Mouse (Mus musculus): Measurements from ENCODE around the gene Nox3. TPM values are rescaled to one million over a fixed set of nuclear protein-coding genes. Genes with fewer than 3 reads are reported as not detected.

Nox3 gene
- total RNA-seq, 2 experiments from 2014 or later = not detected

DNA sequence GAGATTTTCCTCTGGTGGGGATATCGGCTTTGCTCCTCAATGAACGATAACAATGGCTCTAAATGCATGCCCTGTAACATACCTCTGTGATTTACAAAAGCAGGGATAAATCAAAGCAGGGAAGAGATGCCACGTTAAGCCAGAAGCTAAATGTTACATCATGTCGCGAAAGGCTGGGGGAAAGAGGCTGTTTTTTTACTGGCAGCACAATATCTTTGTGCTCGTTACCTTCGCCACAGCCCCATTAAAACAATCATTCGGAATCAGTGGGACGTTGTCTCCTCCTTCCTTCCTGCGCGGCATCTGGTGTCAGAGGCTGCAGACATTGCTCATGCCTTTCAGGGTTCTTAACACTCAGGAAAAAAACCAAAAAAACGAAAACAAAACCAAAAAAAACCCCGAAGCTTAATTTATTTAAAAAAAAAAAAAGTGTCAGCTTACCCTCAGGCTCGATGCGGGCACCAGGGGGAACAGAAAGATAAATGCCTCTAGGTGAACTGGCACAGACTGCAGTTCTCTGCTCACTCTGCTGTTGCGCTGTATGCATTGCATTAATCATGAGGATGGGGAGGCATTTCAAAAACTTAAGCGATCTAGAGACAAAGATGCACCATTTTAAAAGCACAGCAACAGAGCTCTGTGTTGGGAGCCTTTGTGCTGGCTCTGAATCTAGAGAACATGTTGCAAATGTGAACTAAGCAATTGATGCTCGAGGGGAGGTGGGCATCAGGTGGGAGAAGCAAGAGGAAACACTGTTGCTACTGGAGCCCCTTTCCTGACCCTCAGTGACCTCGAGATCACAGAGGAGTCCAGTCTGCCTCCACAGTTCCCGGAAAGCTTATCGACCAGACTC, 84.9 kb downstream of the Nox3 start:
- no peak for ATAC-seq (replicated peaks; ENCODE audit: low FRiP score, poor library complexity, severe bottlenecking)

DNA sequence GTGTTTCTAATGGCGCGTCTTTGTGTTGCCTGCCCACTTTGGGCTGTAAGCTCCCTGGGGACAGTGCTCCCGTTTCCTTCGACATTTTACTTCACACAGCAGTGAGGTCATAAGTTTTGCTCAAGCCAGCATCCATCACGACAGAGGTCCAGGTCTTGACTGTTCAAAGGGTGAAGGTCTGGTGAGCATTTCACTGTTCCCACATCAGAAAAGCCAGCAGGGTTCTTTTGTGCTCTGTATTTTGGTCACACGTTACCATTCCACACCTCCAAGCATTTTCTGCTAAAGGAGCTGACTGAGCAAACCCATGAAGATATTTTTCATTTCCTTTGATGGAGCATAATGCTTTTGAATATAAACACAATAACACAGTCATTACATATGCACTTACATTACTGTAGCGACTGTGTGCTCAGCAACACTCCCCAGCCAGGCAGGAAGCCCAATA, 85.7 kb downstream of the Nox3 start:
- no peak for ATAC-seq (replicated peaks; ENCODE audit: low FRiP score, poor library complexity, severe bottlenecking)

DNA sequence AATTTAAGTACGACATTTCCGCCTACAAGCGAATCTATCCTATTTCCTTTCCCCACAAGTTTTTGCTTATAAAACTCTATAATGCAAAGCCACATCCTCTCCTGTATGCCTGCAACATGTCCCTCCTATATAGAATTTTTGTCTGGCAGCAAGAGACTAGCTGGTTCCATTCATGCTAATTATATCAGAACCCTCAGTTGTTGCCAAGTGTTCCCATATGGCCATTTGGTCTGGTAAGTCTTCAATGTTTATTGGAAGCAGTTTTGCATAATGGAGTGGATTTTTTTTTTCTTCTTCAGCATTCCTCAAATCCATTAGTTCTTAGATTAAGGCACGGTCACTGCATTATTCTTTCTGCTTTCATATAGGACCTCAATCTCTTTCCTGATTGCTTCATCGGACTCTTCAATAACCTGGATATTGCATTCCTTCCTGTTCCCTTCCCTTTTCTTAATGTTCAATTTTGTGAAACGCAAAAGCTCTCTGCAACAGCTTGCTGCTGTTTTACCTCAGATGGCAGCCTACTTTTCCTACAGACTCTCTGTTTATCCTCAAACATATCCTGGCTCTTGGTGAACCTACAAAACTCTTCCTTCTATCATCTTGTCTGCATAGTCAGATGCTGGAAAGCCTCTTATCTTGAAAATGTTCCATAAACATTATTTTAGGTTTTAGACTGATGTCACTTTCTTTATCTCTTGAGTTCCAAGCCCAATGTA, 92.9 kb downstream of the Nox3 start:
- no peak for ATAC-seq (replicated peaks; ENCODE audit: low FRiP score, poor library complexity, severe bottlenecking)

DNA sequence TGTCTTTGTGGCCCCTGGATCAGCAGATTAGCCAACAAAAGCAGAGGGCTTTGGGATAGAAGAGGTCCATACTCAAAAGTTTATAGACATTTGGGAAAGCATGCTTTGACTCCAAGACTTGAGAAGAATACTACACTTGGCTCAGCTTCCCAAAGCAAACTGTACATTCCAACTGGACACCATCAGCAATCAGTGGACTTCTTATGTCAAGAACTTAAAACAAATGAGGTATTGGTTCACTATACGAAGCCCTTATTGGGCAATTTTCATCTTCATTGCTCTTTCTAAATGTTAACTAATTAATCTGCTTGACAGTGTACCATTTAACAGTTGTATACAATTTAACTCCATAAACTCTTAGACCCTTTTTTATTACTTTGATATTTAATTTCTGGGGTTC, 97.7 kb downstream of the Nox3 start:
- no peak for ATAC-seq (replicated peaks; ENCODE audit: low FRiP score, poor library complexity, severe bottlenecking)

DNA sequence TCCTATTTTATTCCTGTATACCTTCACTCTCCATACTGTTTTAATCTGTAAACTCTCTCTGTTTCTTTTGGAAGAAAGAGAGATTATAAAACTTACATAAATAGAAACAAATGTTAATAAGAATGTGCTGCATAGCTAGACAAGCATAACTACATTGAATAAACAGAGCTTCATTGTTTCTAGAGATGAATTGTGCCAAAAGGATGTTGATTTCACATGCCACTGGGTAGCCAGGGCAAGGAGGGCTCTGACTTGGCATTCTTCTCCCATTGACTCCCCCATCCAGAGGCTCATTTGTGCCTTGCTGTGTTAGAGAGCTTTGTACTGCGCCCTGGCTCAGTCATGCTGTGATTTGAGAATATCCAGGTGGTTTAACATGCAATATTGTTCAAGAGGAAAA, 98.2 kb downstream of the Nox3 start:
- ATAC-seq (replicated peaks; ENCODE audit: low FRiP score, poor library complexity, severe bottlenecking) = no peak

DNA sequence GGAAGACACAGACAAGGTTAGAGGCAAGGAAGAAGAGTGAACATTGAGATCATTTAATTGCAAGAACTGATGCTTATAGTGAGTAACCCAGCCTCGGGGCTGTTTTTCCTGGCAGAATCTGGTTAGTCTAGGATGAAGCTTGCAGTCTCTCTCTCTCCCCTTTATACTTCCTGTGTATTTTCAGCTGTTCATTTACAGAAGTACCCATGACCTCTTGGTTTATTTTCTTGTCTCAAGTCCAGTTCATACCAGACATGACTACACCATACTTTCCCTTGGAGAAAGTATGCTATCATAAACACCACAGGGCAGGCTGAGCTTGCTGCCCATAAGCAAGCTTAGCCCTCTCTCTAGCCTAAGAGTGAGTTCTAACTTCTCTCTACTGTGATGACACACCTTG, 98.9 kb downstream of the Nox3 start:
- no peak for ATAC-seq (replicated peaks; ENCODE audit: low FRiP score, poor library complexity, severe bottlenecking)

Other genes starting within 250 kb of the Nox3 start
- 10.0 TPM in 1 of 2 replicates, not detected in the other for gene Cldn20, start 163.7 kb downstream of the Nox3 start, total RNA-seq (2015; ENCODE audit: low replicate concordance)
- 1.3 TPM in 1 of 2 replicates, not detected in the other for gene Cldn20, start 163.7 kb downstream of the Nox3 start, total RNA-seq (2017; ENCODE audit: low replicate concordance)
- gene Tfb1m, start 138.5 kb downstream of the Nox3 start, total RNA-seq (2015; ENCODE audit: low replicate concordance) = 9.0 and 10.4 TPM in 2 replicates
- 2.1 and 8.5 TPM in 2 replicates for gene Tfb1m, start 138.5 kb downstream of the Nox3 start, total RNA-seq (2017; ENCODE audit: low replicate concordance)